Mouse (Mus musculus): ENCODE measurements at regions not wholly inside any gene's neighbourhood (a gene's known extent, or its start where the extent isn't known, plus 50 kb on each side); places are given as distances from the start of the nearest gene placed in this dataset.

DNA sequence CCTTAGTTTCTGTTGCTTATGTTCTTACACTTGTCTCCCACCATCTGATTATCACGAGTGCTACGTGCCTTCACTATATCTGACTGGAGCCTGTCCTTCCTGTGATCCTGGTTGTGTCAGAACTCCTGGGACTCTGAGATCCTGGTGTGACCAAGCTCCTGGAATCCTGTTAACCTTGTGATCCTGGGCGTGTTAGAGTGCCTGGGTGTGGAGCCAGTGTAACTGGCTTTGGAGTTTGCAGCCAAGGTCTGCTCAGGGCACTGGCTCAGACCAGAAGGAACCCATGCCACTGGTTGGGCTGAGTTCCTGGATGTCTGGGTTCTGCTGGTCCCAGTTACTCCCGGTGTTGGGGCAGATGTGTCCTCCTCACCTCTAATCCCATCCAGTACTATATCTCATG, 74.0 kb upstream of the Ccn6 start:
- WGBS: 83% methylated on average over 4 of the region's 4 CpGs
- TF ChIP-seq CTCF (IDR thresholded peaks at IDR 0.05; ENCODE audit: control insufficient read depth, insufficient read depth, low read length): no peak
- TF ChIP-seq POLR2A (IDR thresholded peaks at IDR 0.05; ENCODE audit: borderline replicate concordance, control insufficient read depth, low read depth, low read length): no peak
- Histone ChIP-seq H3K4me3 (replicated peaks; ENCODE audit: control insufficient read depth, low read depth, low read length) (no peak overlapping the region), H3K4me1 (ENCODE audit: control insufficient read depth, insufficient read depth, low read length) (no peaks in the 10 kb centered on the region), H3K27ac (ENCODE audit: control insufficient read depth, insufficient read depth, low read depth, low read length, poor library complexity) (no peak overlapping the region)

DNA sequence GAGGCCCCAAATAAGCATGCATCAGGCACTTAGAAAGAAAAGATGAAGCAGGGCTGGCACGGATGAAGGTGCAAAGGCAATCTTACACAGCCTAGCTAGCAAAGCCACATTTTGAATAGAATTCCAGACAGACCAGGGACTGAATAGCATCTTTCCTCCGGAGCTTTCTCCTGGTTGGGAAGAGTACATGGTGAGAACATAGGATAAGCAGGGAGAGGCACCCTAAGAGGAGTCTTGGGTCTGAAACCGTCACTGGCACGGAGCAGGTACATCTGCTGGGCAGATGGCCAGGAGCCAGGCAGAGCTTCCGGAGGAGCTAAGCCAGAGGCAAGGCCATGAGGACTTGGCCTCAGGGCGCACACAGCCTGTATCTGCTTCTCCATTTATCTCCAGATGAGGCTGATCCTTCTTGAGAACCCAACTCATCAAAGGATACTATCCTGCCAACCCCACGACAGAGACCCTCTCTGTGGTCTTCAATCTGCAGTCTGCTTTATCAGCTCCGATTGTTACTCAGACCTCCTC, 70.4 kb upstream of the Ccn6 start:
- WGBS: 70% methylated on average over 8 of the region's 8 CpGs
- no peaks in the 10 kb centered on the region for H3K4me1 ChIP-seq (ENCODE audit: control insufficient read depth, insufficient read depth, low read length)
- H3K27ac ChIP-seq (ENCODE audit: control insufficient read depth, insufficient read depth, low read depth, low read length, poor library complexity): no peak overlapping the region
- no peak overlapping the region for H3K4me3 ChIP-seq (replicated peaks; ENCODE audit: control insufficient read depth, low read depth, low read length)
- no peak for TF ChIP-seq POLR2A (IDR thresholded peaks at IDR 0.05; ENCODE audit: borderline replicate concordance, control insufficient read depth, low read depth, low read length)
- TF ChIP-seq CTCF (IDR thresholded peaks at IDR 0.05; ENCODE audit: control insufficient read depth, insufficient read depth, low read length): no peak

DNA sequence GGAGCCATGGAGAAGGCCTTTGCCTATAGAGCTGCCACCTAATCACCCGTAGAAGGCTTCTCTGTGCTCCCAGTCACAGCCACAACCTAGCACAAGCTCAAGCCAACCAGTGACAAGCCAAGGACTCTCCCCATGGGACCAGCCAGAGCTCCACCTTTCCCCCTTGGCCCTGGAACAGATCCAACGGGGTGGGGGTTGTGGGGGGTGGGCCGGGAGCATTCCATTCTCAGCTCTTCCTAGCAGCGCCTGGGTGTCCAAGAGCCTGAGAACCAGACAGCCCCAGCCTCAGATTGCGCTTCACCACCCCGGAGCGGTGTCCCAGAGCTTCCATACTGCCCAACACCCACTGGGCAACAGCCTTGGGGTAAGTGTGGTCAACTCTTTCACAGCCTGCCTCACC, 69.6 kb upstream of the Ccn6 start:
- Histone ChIP-seq H3K4me1 (ENCODE audit: control insufficient read depth, insufficient read depth, low read length) (no peaks in the 10 kb centered on the region), H3K4me3 (replicated peaks; ENCODE audit: control insufficient read depth, low read depth, low read length) (no peak overlapping the region), H3K27ac (ENCODE audit: control insufficient read depth, insufficient read depth, low read depth, low read length, poor library complexity) (no peak overlapping the region)
- 83% methylated on average over 7 of the region's 7 CpGs for WGBS
- TF ChIP-seq CTCF (IDR thresholded peaks at IDR 0.05; ENCODE audit: control insufficient read depth, insufficient read depth, low read length) (no peak), POLR2A (IDR thresholded peaks at IDR 0.05; ENCODE audit: borderline replicate concordance, control insufficient read depth, low read depth, low read length) (no peak)

DNA sequence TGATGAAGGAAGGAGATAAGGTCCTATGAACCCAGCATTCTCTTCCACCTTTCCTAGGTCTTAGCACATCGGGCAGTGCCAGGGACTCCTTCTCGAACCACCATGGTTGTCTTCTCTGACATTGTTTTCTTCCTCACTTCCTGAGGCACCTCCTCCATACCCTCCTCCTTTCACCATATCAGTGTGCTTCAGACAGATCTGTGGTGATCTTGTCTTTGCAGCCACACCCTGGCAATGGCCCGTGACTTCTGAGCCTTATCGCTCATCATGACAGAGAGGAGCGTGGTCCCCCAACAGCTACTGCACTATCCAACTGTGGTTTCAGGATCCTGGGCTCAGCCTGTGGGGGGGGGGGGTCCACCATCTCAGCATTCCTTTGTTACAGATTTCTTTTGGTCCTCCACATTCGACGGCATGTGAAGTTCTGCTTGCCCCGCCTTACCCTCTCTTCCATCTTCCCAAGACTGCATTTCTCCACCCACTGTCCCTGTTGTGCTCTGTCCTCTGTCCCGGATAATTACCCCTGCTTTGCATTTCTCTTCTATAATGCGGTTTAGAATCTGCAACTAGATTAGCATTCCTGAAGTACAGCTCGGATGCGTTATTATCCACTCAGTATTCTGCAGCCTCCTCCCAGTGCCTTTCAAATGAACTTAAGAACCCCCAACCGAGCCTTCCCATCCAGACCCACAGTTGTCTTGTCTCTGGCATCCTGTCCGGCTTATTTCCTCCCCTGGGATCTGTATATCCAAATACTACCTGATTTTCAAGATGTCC, 67.2 kb upstream of the Ccn6 start:
- no peak overlapping the region for H3K4me3 ChIP-seq (replicated peaks; ENCODE audit: control insufficient read depth, low read depth, low read length)
- 72% methylated on average over 14 of the region's 14 CpGs for WGBS
- TF ChIP-seq POLR2A (IDR thresholded peaks at IDR 0.05; ENCODE audit: borderline replicate concordance, control insufficient read depth, low read depth, low read length) (no peak), CTCF (IDR thresholded peaks at IDR 0.05; ENCODE audit: control insufficient read depth, insufficient read depth, low read length) (no peak)
- H3K4me1 ChIP-seq (ENCODE audit: control insufficient read depth, insufficient read depth, low read length): no peaks in the 10 kb centered on the region
- H3K27ac ChIP-seq (ENCODE audit: control insufficient read depth, insufficient read depth, low read depth, low read length, poor library complexity): no peak overlapping the region

DNA sequence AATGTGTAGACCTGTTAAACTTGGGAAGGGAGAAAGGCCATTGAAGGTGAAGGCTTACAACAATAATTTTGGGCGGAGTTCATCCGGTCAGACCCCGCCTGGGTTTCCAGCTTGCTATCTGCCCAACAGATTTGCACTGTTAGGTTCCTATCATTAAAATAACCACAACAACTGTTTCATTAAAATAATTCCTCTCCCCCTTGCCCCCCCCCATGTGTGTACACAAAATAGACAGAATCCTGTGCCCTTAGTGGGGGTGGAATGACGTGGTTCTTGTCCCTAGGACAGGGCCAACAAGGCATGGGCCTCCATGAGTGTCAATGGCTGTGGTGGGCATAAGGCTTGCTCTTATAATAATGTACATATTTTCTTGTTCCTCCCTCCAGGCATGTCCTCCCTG, 65.6 kb upstream of the Ccn6 start:
- TF ChIP-seq CTCF (IDR thresholded peaks at IDR 0.05; ENCODE audit: control insufficient read depth, insufficient read depth, low read length) (no peak), POLR2A (IDR thresholded peaks at IDR 0.05; ENCODE audit: borderline replicate concordance, control insufficient read depth, low read depth, low read length) (no peak)
- H3K4me3 ChIP-seq (replicated peaks; ENCODE audit: control insufficient read depth, low read depth, low read length): no peak overlapping the region
- 58% methylated on average over 4 of the region's 4 CpGs for WGBS
- H3K4me1 ChIP-seq (ENCODE audit: control insufficient read depth, insufficient read depth, low read length): no peaks in the 10 kb centered on the region
- no peak overlapping the region for H3K27ac ChIP-seq (ENCODE audit: control insufficient read depth, insufficient read depth, low read depth, low read length, poor library complexity)

DNA sequence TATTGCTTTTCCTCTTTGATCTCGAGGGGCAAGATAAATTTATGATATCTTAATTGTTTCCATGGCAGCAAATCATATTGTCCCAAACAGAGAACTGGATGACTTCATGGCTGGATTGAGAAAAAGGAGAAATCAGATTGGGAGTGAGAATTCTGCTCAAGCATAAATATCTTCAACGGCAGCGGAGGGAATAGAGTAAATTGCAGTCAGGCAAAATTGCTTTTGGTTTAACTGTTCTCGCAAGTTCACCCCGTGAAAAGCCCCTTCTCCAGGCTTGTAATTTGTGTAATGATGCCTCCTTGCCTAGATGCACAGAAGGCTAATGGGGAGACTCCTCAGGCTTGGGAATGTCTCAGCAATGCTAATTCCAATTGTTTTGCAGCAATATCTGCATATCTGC, 64.4 kb upstream of the Ccn6 start:
- Histone ChIP-seq H3K4me1 (ENCODE audit: control insufficient read depth, insufficient read depth, low read length) (no peaks in the 10 kb centered on the region), H3K27ac (ENCODE audit: control insufficient read depth, insufficient read depth, low read depth, low read length, poor library complexity) (no peak overlapping the region), H3K4me3 (replicated peaks; ENCODE audit: control insufficient read depth, low read depth, low read length) (no peak overlapping the region)
- TF ChIP-seq CTCF (IDR thresholded peaks at IDR 0.05; ENCODE audit: control insufficient read depth, insufficient read depth, low read length) (no peak), POLR2A (IDR thresholded peaks at IDR 0.05; ENCODE audit: borderline replicate concordance, control insufficient read depth, low read depth, low read length) (no peak)
- WGBS: 68% methylated on average over 5 of the region's 5 CpGs

DNA sequence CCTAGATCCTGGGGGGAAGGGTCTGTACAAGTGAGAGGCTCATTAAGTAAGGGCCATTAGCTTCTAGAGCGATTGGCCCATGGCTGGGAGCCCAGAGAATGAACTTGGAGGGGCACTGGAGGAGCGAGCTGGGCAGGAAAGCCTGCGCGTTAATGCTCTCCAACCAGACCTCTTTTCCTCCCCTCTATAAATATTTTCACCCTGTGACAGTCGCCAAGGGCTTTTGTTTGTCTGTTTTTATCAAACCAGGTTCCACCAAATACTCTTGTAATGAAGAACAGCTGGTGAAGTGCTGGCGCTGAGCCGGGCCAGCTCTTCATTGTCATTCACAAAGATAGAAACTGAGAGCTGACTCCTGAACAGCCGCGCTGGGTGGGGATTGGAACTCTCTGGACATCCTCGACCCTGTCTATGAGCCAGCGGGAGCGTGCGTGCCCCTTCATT, 63.9 kb upstream of the Ccn6 start:
- 69% methylated on average over 13 of the region's 13 CpGs for WGBS
- Histone ChIP-seq H3K4me1 (ENCODE audit: control insufficient read depth, insufficient read depth, low read length) (no peaks in the 10 kb centered on the region), H3K4me3 (replicated peaks; ENCODE audit: control insufficient read depth, low read depth, low read length) (no peak overlapping the region), H3K27ac (ENCODE audit: control insufficient read depth, insufficient read depth, low read depth, low read length, poor library complexity) (no peak overlapping the region)
- TF ChIP-seq POLR2A (IDR thresholded peaks at IDR 0.05; ENCODE audit: borderline replicate concordance, control insufficient read depth, low read depth, low read length) (no peak), CTCF (IDR thresholded peaks at IDR 0.05; ENCODE audit: control insufficient read depth, insufficient read depth, low read length) (no peak)

DNA sequence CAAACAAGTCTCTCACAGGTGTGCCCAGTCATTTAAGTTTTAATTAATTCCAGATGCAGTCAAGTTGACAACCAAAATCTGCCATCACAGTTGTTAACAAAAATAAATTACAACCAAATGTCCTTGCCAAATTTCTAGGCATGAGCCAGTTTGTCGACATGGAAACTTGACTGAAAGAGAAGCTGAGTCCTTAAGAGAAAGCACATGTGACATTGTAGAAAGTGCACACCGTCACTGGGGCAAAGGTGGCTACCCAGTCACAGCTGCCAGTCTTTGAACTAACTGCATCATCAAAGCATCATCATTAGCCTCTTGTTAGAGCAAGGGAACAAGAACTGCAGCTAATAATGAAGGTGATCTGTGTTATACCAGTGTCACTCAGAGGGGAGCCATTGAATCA, 62.9 kb upstream of the Ccn6 start:
- Histone ChIP-seq H3K4me1 (ENCODE audit: control insufficient read depth, insufficient read depth, low read length) (no peaks in the 10 kb centered on the region), H3K4me3 (replicated peaks; ENCODE audit: control insufficient read depth, low read depth, low read length) (no peak overlapping the region), H3K27ac (ENCODE audit: control insufficient read depth, insufficient read depth, low read depth, low read length, poor library complexity) (no peak overlapping the region)
- 70% methylated on average over 2 of the region's 2 CpGs for WGBS
- no peak for TF ChIP-seq CTCF (IDR thresholded peaks at IDR 0.05; ENCODE audit: control insufficient read depth, insufficient read depth, low read length)
- TF ChIP-seq POLR2A (IDR thresholded peaks at IDR 0.05; ENCODE audit: borderline replicate concordance, control insufficient read depth, low read depth, low read length): no peak

Measured in bone marrow, adult 2 months (tissue).